ENCODE assay signal across 30 mouse cellular contexts in genomic region chr7:27298033-27298610, GRCm38 (mm10). TPM values are rescaled to one million over a fixed set of nuclear protein-coding genes. Genes with fewer than 3 reads are reported as not detected.
A peak's percentile ranks its signal among the peaks of the same experiment; 100 is the strongest.
DNase-seq lines count a peak whose midpoint lies in the region; ATAC-seq and TF ChIP-seq lines count a peak whose summit lies in the region.
"Had no signal": no experiment of that assay in that cellular context is flagged by ENCODE, and none has a peak within 500 bp of the region (broad histone marks: within the 10 kb centered on the region; RNA-seq: fewer than 3 reads in every experiment).

No protein-coding gene starts in this region.

- WGBS in intestine, postnatal 0 days = 62% methylated on average over 16 of the region's 16 CpGs

- no peak overlapping the region for H3K9ac ChIP-seq in intestine, postnatal 0 days (ENCODE audit: low read depth, low read length)
- H3K9ac ChIP-seq: embryonic facial prominence, embryonic 15.5 days; forebrain, embryonic 15.5 days; hindbrain, embryonic 14.5 days; liver, embryonic 13.5 days; lung, embryonic 15.5 days had no signal

- no peak for TF ChIP-seq POLR2A in testis, adult 2 months (IDR thresholded peaks at IDR 0.05; ENCODE audit: control insufficient read depth, low read depth, low read length)

- no peaks in the 10 kb centered on the region for H3K4me1 ChIP-seq in intestine, postnatal 0 days (replicated peaks; ENCODE audit: control insufficient read depth, insufficient read depth, low read length)
- H3K4me1 ChIP-seq in testis, adult 2 months (ENCODE audit: control insufficient read depth, insufficient read depth, low read length) = peaks cover 14% of the 10 kb centered on the region
- H3K4me1 ChIP-seq: forebrain, embryonic 15.5 days; liver, embryonic 13.5 days; lung, embryonic 15.5 days; midbrain, embryonic 10.5 days had no signal

- DNase-seq in heart, adult 11 months = peak; percentile 91
- no peak for DNase-seq in heart, adult 9 months (ENCODE audit: low spot score in 2 of 2)
- peak; percentile 38 for DNase-seq in ES-CJ7 (ENCODE audit: low read depth, low spot score)
- DNase-seq in adrenal gland, adult 8-10 months = no peak
- DNase-seq: adrenal gland, postnatal 25 days; gastrocnemius, postnatal 10 days; heart, adult 2 months; kidney, adult 18-20 months; kidney, postnatal 4 days; liver, embryonic 13.5 days; right cerebral cortex, adult 18-20 months had no signal

- H3K27me3 ChIP-seq in intestine, postnatal 0 days (replicated peaks; ENCODE audit: control insufficient read depth, insufficient read depth, low read length) = no peaks in the 10 kb centered on the region
- H3K27me3 ChIP-seq in testis, adult 2 months (ENCODE audit: control insufficient read depth, insufficient read depth, low read length) = no peaks in the 10 kb centered on the region
- H3K27me3 ChIP-seq: forebrain, embryonic 15.5 days; lung, embryonic 15.5 days had no signal

- no peak for ATAC-seq in intestine, postnatal 0 days
- ATAC-seq in granulocyte monocyte progenitor cell, adult 5-6 weeks (replicated peaks; ENCODE audit: poor library complexity, severe bottlenecking) = no peak
- ATAC-seq: CD4-positive, CD25-positive, alpha-beta regulatory T cell, adult 4 months; forebrain, embryonic 15.5 days had no signal

- H3K27ac ChIP-seq in intestine, postnatal 0 days (ENCODE audit: low read depth, low read length) = peak overlapping the region; percentile 15; the same call in 1 of the 2 replicates
- H3K27ac ChIP-seq in testis, adult 2 months (ENCODE audit: control insufficient read depth, insufficient read depth, low read depth, low read length) = peak overlapping the region; percentile 73
- H3K27ac ChIP-seq: embryonic facial prominence, embryonic 15.5 days; forebrain, embryonic 15.5 days; heart, adult 2 months; hindbrain, embryonic 14.5 days; liver, embryonic 13.5 days; lung, embryonic 15.5 days; macrophage; midbrain, embryonic 10.5 days had no signal

- no peaks in the 10 kb centered on the region for H3K36me3 ChIP-seq in intestine, postnatal 0 days (ENCODE audit: control insufficient read depth, insufficient read depth)
- H3K36me3 ChIP-seq in testis, adult 2 months (ENCODE audit: control insufficient read depth, insufficient read depth, low read length) = no peaks in the 10 kb centered on the region
- H3K36me3 ChIP-seq: embryonic facial prominence, embryonic 15.5 days; forebrain, embryonic 15.5 days; G1E; liver, embryonic 13.5 days; lung, embryonic 15.5 days; midbrain, embryonic 10.5 days had no signal

- TF ChIP-seq CTCF in intestine, postnatal 0 days (IDR thresholded peaks at IDR 0.05; ENCODE audit: low read depth) = no peak
- TF ChIP-seq CTCF in testis, adult 2 months (IDR thresholded peaks at IDR 0.05; ENCODE audit: control insufficient read depth, insufficient read depth, insufficient replicate concordance, low read depth, low read length) = no peak

- H3K9me3 ChIP-seq in intestine, postnatal 0 days (ENCODE audit: control insufficient read depth) = no peaks in the 10 kb centered on the region
- H3K9me3 ChIP-seq: embryonic facial prominence, embryonic 15.5 days; forebrain, embryonic 15.5 days; G1E; liver, embryonic 13.5 days; lung, embryonic 15.5 days had no signal

- H3K4me3 ChIP-seq in intestine, postnatal 0 days (ENCODE audit: low read depth, low read length) = no peak overlapping the region
- no peak overlapping the region for H3K4me3 ChIP-seq in testis, adult 2 months (ENCODE audit: control insufficient read depth, low read depth, low read length)
- H3K4me3 ChIP-seq: embryonic facial prominence, embryonic 15.5 days; forebrain, embryonic 15.5 days; heart, adult 2 months; liver, embryonic 13.5 days; lung, embryonic 15.5 days; midbrain, embryonic 10.5 days had no signal

- no peak overlapping the region for H3K4me2 ChIP-seq in intestine, postnatal 0 days (replicated peaks; ENCODE audit: low read depth)
- H3K4me2 ChIP-seq: embryonic facial prominence, embryonic 15.5 days; forebrain, embryonic 15.5 days; hindbrain, embryonic 14.5 days; liver, embryonic 13.5 days; lung, embryonic 15.5 days had no signal

RNA-seq across cellular contexts. Expression of gene Ltbp4, which starts 39.4 kb away (rescaled TPM):
- polyA plus RNA-seq in intestine, postnatal 0 days (2015; fragmentation: Nextera tagmentation; extraction: Ambion mirVana) = 40.7 and 43.7 TPM in 2 replicates
- 23.9 and 26.1 TPM in 2 replicates for polyA plus RNA-seq in testis, adult 2 months (2012; rRNA removed)
- 100 to 1,000 TPM in 3 of 4 experiments, 10 to 100 TPM in 1; 90.9 to 117 (median 108) TPM for total RNA-seq in adrenal gland, adult 8-10 months (2022)
- not detected in 2 replicates for total RNA-seq in granulocyte monocyte progenitor cell, adult 5-6 weeks (2014; fragmentation: Nextera tagmentation)
- total RNA-seq in granulocyte monocyte progenitor cell, adult 5-6 weeks (2017) = not detected in 2 replicates
- total RNA-seq: common myeloid progenitor, adult 5-6 weeks had no signal
- polyA plus RNA-seq: macrophage had no signal

RNA-seq across cellular contexts. Expression of gene Numbl, which starts 39.9 kb away (rescaled TPM):
- 6.6 and 7.5 TPM in 2 replicates for polyA plus RNA-seq in intestine, postnatal 0 days (2015; fragmentation: Nextera tagmentation; extraction: Ambion mirVana)
- polyA plus RNA-seq in testis, adult 2 months (2012; rRNA removed) = 5.9 and 7.8 TPM in 2 replicates
- 10 to 100 TPM in 3 of 4 experiments, 1 to 10 TPM in 1; 8.9 to 16.2 (median 14.1) TPM for total RNA-seq in adrenal gland, adult 8-10 months (2022)
- total RNA-seq in granulocyte monocyte progenitor cell, adult 5-6 weeks (2014; fragmentation: Nextera tagmentation) = 1.2 and 1.3 TPM in 2 replicates
- 0.69 and 1.1 TPM in 2 replicates for total RNA-seq in granulocyte monocyte progenitor cell, adult 5-6 weeks (2017)

RNA-seq across cellular contexts. Expression of gene Shkbp1, which starts 57.7 kb away (rescaled TPM):
- polyA plus RNA-seq in intestine, postnatal 0 days (2015; fragmentation: Nextera tagmentation; extraction: Ambion mirVana) = 26.9 and 29.1 TPM in 2 replicates
- 18.3 and 22.4 TPM in 2 replicates for polyA plus RNA-seq in testis, adult 2 months (2012; rRNA removed)
- 10 to 100 TPM; 19.4 to 41.1 (median 29.7) TPM for total RNA-seq in adrenal gland, adult 8-10 months (2022)
- total RNA-seq in granulocyte monocyte progenitor cell, adult 5-6 weeks (2014; fragmentation: Nextera tagmentation) = 23.6 and 31.1 TPM in 2 replicates
- 13.9 and 18.8 TPM in 2 replicates for total RNA-seq in granulocyte monocyte progenitor cell, adult 5-6 weeks (2017)

RNA-seq across cellular contexts. Expression of gene Gm20479, which starts 59.1 kb away (rescaled TPM):
- polyA plus RNA-seq in intestine, postnatal 0 days (2015; fragmentation: Nextera tagmentation; extraction: Ambion mirVana) = 0.61 and 0.72 TPM in 2 replicates
- polyA plus RNA-seq in testis, adult 2 months (2012; rRNA removed) = 0.35 and 0.89 TPM in 2 replicates
- 1 to 10 TPM in 1 of 4 experiments, not detected in 3; 4.0 TPM for total RNA-seq in adrenal gland, adult 8-10 months (2022)
- not detected in 2 replicates for total RNA-seq in granulocyte monocyte progenitor cell, adult 5-6 weeks (2014; fragmentation: Nextera tagmentation)
- 1.5 TPM in 1 of 2 replicates, not detected in the other for total RNA-seq in granulocyte monocyte progenitor cell, adult 5-6 weeks (2017)
- total RNA-seq: common myeloid progenitor, adult 5-6 weeks; G1E; gastrocnemius, postnatal 10 days; heart, postnatal 25 days; left cerebral cortex, postnatal 14 days; midbrain, postnatal 0 days had no signal
- polyA plus RNA-seq: brain, embryonic 14.5 days; CD4-positive, CD25-positive, alpha-beta regulatory T cell, adult 4 months; heart, adult 2 months; heart, embryonic 14.5 days; hindbrain, embryonic 14.5 days; limb, embryonic 14.5 days; macrophage; midbrain, postnatal 0 days; neural tube, embryonic 14.5 days had no signal

Comparison
In these comparisons a context has a peak if more than half of its experiments do, and no peak if none do; other contexts are left out.
1. DNase-seq: peak in heart, adult 11 months (single experiment) and ES-CJ7 (single experiment); none in heart, adult 9 months (0 of 2) and adrenal gland, adult 8-10 months (single experiment).
2. RNA of gene Ltbp4, which starts 39.4 kb away (total RNA-seq): 90.9 to 117 TPM in adrenal gland, adult 8-10 months; not detected in granulocyte monocyte progenitor cell, adult 5-6 weeks; every median in the first group is over 10 times any median in the second.
3. RNA of gene Numbl, which starts 39.9 kb away (total RNA-seq): 8.9 to 16.2 TPM in adrenal gland, adult 8-10 months; 0.69 to 1.3 TPM in granulocyte monocyte progenitor cell, adult 5-6 weeks; every median in the first group is over 4 times any median in the second.